Mouse (Mus musculus) layer of hippocampus, adult 2 months (tissue): Measurements from ENCODE around the gene Cpeb3. TPM values are rescaled to one million over a fixed set of nuclear protein-coding genes. Genes with fewer than 3 reads are reported as not detected.

Experiments used
- DNase-seq, 2 experiments: peaks; one replicate each; pipeline ENCODE4 v3.0.0; 2022; ENCODE audit warnings: low spot score in 2 of 2
- H3K27ac ChIP-seq: fragments of 200-600 bp; 2 replicates; pipeline ENCODE4 v1.8.1; 2022
- H3K4me3 ChIP-seq: fragments of 200-600 bp; 2 replicates; pipeline ENCODE4 v1.8.1; 2022; ENCODE audit warnings: mild to moderate bottlenecking
- CTCF ChIP-seq: fragments of 200-600 bp; conservative IDR thresholded peaks from 2 replicates; pipeline ENCODE4 v1.8.1; 2022; ENCODE audit warnings: antibody characterized with exemption, mild to moderate bottlenecking, moderate library complexity
- total RNA-seq, 2 experiments: library from RNA; stranded (reverse); gene quantifications; 2 replicates each; pipeline ENCODE4 v1.2.3; 2021

The Cpeb3 gene
- total RNA-seq, 2 experiments from 2014 or later: 69.7 to 76.8 TPM

DNA sequence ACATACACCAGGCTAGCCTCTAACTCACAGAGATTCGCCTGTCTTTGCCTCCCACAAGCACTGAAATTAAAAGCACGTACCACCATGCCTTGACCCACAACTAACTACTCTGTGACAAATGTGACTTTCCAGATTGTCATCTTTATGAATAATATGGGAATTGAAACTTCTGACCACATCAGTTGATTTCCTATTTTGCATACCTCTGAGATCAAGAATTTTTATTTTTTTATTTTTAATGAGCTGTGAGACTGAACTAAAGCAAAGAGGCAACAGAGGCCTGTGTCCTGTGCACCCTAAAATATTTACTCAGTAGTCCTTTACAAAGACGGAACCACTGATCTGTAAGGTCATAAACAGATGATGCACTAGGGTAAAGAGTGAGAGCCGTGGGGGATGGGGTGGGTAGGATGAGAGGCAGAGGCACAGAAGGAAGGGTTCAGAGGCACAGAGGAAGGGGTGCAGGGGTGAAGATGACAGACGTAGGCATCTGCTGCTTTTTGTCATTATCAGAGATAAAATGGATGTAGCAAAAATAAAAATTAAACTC is 81.3 kb downstream of the Cpeb3 start:
- Histone ChIP-seq H3K27ac (no peak overlapping the region), H3K4me3 (no peak overlapping the region)
- TF ChIP-seq CTCF: no peak
- DNase-seq: no peak

DNA sequence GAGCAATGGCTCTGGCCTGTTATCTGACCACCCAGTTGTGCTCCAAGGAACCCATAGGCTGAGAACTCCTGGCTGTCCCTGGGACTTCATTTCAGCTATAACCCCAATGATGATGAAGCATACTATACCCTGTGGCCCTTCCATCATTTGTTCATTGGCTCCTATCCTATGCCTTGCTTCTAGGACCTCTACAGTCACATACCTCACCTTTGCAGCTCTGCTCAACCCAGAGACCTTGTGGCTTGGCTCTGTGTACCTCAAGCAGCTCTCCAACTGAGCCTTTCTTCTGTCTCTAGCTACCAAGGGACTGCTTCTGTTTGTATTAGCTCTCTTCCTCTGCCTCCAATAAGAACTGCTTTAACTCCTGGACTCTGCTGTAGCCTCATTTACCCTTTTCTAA is 83.4 kb downstream of the Cpeb3 start:
- H3K4me3 ChIP-seq: no peak overlapping the region
- no peak for TF ChIP-seq CTCF
- no peak for DNase-seq
- no peak overlapping the region for H3K27ac ChIP-seq

DNA sequence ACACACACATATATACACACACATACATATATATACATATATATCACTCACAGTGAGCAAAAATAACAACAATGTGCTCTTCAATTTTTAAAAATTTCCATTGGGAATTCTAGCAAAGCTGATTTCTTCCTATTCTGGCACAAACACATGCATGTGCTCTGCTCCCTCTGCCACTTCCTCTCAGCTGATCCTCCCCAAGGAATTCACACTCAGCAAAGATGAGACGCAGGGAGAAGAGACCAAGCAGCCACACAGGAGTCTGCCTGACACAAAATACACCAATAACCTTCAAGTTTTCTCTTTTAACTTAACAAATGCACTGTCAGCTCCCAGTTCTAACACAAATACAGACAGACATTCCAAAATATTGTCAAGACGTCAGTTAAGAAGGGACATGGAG is 89.1 kb downstream of the Cpeb3 start:
- TF ChIP-seq CTCF: no peak
- H3K4me3 ChIP-seq: no peak overlapping the region
- DNase-seq: no peak
- peak overlapping the region; percentile 29; the same call in 1 of the 2 replicates for H3K27ac ChIP-seq

DNA sequence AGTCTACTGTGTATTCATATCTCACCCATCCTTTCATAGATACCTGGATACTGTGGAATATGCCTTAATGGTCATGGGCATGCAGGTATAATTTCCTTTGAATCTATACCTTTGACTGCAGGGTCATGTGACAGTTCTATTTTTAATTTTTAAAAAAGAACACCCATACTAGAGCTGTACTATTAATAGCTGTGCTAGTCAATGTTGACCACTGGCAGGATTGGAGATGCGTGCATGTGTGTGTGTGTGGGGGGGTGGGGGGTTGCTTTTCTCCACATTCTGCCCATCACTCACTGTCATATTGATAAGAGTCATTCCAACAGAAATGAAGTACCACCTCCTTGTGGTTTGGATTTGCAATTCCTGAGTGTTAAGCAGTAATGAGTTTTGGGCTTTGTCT is 92.6 kb downstream of the Cpeb3 start:
- no peak for TF ChIP-seq CTCF
- no peak overlapping the region for H3K4me3 ChIP-seq
- no peak for DNase-seq
- no peak overlapping the region for H3K27ac ChIP-seq

DNA sequence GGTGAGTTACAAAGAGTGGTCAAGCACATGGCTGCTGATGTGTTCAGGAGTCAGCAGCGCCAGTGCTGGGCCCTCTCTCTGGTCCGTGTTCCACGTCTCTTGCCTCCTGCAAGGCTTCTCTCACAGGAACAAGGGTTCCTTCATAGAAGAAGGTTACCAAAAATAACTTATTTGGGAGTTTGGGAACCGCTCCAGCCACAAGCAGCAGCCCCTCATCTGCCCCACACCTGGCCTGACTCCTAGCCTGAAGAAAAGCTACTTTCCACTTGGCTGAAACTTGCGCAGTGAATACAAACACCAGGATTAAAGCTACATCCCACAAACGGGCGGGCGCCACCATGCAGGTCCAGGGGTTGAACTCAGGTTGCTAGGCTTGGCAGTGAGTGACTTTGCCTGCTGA is 93.0 kb downstream of the Cpeb3 start:
- Histone ChIP-seq H3K4me3 (no peak overlapping the region), H3K27ac (no peak overlapping the region; the same call in 1 of the 2 replicates)
- TF ChIP-seq CTCF: no peak
- DNase-seq: no peak

DNA sequence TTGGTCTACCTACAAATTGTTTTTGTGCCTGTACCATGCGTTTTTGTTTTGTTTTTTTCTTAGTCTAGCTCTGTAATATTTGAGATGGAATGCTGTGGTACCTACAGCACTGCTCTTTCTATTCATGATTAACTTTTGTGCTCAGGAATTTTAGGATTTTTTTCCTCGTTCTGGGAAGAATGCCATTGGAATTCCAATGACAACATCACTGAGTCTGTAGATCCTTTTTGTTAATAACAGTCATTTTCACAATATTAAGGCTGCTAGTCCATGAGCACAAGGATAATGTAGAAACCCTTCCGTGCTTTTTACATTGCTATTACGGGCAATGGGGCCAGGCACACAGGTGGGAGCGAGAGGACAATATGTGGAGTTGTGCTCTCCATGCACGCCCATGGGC is 96.6 kb downstream of the Cpeb3 start:
- TF ChIP-seq CTCF: no peak
- Histone ChIP-seq H3K4me3 (no peak overlapping the region), H3K27ac (no peak overlapping the region)
- DNase-seq: no peak

DNA sequence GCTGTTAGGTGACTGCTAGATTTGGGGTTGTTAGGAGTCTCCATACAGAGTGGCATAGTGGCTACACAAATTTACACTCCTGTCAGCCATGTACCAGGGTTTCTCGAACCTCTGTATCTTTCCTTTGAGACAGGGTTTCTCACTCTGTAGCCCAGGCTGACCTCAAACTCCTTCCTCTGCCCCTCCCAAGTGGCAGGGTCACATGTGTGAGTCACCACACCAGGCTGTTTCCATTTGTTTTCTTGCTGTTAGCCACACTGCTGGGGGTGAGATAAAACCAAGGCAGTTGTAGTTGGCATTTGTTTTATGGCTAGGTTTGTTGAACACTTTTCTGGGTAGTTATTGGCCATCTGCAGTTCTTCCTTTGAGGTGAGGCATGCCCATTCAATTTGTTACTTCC is 97.9 kb downstream of the Cpeb3 start:
- no peak for TF ChIP-seq CTCF
- no peak overlapping the region for H3K4me3 ChIP-seq
- H3K27ac ChIP-seq: no peak overlapping the region
- DNase-seq: no peak

DNA sequence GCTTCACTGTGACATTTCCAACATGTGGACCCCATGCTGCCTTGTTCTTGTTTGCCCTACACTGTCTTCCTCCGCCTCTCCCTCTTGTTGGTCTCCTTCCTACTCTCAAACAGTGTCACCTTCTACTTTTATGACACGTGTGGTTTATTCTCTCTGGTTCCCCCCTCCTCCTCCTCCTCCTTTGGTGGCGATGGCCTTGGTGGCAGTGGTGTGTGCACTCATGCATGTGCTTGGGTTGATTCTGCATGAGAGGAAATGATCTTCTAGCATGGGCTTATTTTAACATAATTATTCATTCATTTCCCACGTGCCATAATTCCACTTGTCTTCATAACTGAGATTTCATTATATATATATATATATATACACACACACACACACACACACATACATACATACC is 98.5 kb downstream of the Cpeb3 start:
- H3K27ac ChIP-seq: no peak overlapping the region
- no peak overlapping the region for H3K4me3 ChIP-seq
- no peak for TF ChIP-seq CTCF
- DNase-seq: no peak

DNA sequence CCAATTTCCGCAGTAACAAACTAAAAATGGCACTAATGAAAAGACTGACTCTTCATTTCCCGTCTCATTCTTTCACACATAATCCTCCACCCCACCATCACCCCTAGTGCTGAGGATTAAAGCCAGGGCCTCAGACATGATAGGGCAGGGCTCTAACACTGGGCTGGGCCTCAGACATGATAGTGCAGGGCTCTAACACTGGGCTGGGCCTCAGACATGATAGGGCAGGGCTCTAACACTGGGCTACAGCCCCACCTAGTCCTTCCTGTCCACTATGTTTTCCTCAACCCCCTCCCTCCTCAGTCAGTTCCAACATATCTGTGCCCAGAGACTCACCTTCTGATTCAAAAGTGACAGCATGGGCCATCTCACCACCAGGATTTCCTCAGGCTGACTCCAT is 107.7 kb downstream of the Cpeb3 start:
- Histone ChIP-seq H3K27ac (no peak overlapping the region), H3K4me3 (no peak overlapping the region)
- no peak for TF ChIP-seq CTCF
- no peak for DNase-seq

DNA sequence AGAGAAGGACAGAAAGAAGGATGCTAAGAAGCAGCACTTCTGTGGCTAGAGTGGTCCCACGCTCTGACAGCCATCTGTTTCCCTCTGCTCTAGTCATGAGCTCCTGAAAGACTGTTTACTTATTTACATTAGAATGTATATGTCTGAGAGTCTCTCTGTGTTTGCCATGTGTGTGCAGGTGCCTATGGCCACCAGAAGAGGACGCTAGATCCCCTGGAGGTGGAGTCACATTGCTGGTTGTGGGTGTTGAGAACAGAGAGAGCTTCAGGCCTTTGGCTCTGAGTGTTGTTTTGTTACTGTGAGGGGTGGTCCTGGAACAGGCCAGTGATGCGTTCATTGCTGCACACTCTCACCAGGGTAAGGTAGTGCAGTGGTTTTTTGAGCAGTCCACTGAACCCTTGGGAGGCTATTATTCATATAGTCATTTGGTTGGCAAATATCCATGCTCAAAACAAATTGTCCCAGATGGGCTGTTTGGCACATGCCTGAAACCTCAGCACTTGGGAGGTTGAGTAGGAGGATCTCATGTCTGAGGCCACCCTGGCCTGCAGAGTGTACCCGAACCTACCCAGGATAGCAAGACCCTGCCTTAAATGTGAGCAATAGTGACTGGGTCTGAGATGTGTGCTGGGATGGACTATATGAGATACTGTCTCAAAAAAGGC is 112.6 kb downstream of the Cpeb3 start:
- TF ChIP-seq CTCF: peak; percentile 62
- DNase-seq: no peak
- H3K27ac ChIP-seq: peak overlapping the region; percentile 70
- H3K4me3 ChIP-seq: no peak overlapping the region

DNA sequence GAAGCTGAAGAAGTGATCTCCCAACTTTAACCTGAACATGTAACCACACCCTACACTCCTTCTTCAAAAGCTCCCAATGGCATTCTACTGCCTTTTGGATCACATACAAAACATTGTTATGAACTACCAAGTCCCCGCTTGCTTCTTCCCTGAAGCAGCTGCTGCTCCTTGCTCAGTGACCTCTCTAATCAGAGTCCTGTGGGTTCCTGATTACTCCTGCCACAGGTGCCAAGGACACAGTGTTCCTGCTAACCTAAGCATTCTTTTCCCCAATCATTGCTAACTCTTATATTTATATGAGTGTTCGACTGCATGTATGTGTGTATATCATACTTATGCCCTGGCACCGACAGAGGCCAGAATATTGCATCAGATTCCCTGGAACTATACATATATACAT is 115.2 kb downstream of the Cpeb3 start:
- DNase-seq: no peak
- no peak overlapping the region for H3K4me3 ChIP-seq
- TF ChIP-seq CTCF: no peak
- no peak overlapping the region for H3K27ac ChIP-seq

DNA sequence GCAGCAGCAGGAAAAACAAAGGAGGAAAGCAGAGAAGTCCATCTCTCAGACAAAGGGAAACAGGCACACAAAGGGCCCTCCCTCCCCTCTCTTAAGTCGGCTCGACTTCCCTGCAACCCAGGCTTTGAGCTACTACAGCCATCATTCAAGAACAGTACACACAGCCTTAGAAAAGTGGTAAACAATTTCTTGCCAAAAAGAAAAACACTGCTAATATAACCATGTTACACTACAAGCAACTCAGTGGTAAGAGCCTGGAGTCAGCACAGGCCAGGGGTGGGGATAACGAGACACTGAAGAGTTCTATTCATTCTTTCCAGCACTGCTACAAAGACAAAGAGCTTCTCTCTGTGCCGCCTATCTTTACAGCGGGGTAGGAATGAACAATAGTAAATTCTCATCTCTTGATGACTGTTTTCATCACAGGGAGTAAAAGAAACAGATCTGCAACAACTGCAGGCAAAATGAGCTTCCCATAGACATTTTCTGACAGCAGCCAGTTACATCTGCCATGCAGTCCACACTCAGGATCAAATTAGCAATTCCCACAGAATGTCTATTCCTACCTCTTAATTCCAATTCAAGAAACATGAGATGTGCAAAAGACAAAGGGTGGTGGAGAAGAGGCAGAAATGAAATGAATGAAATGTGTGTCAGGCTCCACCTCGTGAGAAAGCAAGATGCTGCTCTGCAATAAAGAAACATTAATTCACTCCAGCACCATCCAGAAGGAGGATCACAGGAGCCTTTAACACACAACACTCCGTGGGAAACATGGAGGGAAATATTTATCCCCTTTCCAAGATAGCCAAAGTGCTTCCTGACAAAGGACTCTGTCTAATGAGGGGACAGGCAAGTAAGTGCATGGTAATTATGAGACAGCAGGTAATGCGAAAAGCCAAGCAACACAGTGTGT is 118.0 kb downstream of the Cpeb3 start:
- TF ChIP-seq CTCF: peak; percentile 25; the same call in 1 of the 2 replicates
- peak overlapping the region; percentile 73 for H3K27ac ChIP-seq
- DNase-seq: no peak
- no peak overlapping the region for H3K4me3 ChIP-seq

DNA sequence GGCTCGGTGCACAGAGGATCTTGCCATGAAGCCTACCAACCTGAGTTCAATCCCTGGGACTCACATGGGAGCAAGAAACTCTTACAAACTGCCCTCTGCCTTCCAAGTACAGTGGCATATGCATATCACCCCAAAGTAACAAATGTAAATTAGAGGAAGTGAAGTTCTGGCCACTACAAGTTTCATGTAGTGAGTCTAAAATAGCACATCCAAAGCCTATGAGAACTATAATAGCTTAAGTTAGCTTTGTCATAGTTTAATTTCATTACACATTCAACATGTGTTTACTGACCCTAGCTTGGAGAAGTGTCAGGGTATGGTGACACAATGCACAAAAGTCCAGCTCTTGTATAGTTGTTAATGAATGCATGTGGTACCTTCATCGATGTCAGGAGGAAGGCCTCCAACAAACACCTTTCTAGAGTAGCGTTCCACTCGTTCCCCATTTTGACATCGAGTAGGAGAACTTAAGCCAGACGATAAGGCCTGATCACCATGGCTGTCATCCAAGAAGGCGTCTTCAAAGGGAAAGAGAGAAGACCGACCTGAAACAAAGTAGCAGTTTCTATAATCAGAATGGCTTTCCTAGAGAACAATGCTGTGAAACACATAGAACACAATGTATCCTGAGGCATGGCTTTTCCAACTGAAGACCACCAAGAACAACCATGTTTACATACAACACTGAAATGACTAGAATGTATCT is 120.2 kb downstream of the Cpeb3 start:
- Histone ChIP-seq H3K4me3 (no peak overlapping the region), H3K27ac (peak overlapping the region; percentile 52)
- no peak for TF ChIP-seq CTCF
- no peak for DNase-seq
